Mouse (Mus musculus) heart, adult 18-20 months (tissue): ENCODE measurements around the gene Gtf2h1. TPM values are rescaled to one million over a fixed set of nuclear protein-coding genes. Genes with fewer than 3 reads are reported as not detected.

Source experiments
- DNase-seq, 2 experiments: peaks; one replicate each; pipeline ENCODE4 v3.0.0; 2021 to 2022; ENCODE audit warnings: mixed read lengths in 1 of 2
- total RNA-seq, 2 experiments: library from RNA; stranded (reverse); gene quantifications; 2 replicates each; pipeline ENCODE4 v1.2.3; 2021

Gtf2h1 gene
- total RNA-seq, 2 experiments from 2014 or later, result 15.9 to 19.4 TPM

DNA sequence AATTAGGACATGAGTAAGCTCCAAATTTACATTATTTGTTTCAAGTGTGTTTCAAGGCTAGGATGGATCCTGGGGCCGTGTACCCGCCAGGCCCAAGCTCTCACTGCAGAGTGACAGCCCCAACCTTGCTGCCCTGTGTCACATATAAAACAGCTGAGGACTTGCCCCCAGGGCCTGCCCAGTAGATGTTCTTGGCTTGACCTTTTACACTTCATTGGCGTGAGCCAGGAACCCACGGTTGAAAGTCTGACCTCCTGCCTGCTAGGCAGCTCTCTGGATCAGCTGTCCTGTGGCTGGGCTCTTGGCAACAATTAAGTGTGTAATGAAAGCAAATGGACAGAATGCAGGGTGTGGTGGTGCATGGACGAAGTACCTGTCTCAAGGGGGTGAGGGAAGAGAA, 53.4 kb downstream of the Gtf2h1 start:
- peak in 1 of 2 experiments; percentile 27 for DNase-seq

DNA sequence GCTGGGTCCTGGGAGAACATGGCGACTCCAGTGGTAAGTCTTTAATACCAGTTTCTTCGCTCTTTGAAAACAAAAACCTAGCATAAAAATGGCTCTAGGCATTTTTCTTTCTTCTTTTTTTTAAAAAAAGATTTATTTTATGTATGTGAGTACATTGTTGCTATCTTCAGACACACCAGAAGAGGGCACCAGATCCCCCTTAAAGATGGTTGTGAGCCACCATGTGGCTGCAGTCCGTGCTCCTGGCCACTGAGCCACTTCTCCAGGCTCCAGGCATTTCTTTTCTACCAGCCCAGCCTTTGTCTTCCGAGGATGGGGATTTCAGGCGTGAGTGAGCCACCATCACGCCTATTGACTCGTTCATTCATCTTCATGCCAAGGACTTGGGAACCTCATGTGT, 55.1 kb downstream of the Gtf2h1 start:
- DNase-seq, result no peak

DNA sequence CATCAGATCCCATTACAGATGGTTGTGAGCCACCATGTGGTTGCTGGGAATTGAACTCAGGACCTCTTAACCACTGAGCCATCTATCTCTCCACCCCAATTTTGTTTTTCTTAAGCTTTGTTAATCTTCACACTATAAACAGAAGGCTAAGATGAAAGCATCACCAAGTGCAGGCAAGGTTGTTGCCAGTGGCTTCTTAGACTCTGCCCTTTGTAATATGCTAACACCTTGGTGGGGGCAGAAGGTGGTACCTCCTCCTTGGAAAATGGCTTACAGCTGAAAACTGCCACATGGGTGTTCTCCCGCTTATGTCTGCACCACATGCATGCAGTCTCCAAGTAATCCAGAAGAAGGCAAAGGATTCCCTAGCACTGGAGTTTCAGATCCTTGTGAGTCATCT, 56.8 kb downstream of the Gtf2h1 start:
- DNase-seq, result no peak

DNA sequence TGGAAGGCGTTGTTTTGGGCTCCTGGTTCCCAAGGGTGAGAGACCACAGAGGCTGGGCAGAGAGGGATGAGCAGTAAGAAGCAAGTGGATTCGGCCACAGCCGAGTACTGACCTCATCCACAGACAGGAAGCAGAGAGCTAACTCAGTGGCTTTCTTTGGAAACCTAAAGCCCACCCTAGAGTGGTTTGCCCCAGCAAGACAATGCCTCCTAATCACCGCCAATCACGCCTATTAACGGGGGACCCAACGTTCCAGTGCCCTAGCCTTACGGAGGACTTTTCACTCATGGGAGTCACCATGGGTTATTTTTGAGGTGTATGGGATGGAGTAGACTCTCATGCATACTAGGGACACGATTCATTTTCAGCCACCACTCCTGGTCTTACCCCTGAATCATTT, 57.5 kb downstream of the Gtf2h1 start:
- DNase-seq, result no peak

DNA sequence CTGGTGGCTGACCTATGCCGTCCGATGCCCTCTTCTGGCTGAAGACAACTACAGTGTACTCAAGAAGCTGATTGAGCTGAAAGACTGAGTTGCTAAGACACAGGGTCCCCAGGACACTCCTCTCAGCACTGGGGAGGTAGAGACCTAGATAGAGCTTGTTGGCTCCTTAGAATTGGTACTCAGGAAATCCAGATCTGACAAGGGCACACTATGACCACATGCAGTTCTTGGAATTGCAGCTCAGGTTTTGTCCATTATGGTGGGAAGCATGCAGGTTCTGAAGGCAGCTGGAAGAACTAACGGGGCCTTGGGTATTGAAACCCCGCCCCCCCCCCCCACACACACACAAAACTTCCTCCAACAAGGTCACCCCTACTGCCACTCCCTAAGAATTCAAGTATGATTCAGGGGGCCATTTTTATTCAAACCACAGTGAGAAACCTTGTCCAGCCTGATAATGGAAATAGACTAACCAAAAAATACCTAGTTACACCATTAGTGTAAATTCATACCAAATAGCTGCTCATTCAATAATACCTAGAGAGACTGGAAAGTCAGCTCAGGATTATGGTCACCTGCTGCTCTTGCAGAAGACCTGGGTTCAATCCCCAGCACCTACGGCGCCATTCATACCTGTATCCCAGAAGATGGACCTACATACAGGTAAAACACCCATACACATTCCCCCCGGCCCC, 60.1 kb downstream of the Gtf2h1 start:
- no peak for DNase-seq

DNA sequence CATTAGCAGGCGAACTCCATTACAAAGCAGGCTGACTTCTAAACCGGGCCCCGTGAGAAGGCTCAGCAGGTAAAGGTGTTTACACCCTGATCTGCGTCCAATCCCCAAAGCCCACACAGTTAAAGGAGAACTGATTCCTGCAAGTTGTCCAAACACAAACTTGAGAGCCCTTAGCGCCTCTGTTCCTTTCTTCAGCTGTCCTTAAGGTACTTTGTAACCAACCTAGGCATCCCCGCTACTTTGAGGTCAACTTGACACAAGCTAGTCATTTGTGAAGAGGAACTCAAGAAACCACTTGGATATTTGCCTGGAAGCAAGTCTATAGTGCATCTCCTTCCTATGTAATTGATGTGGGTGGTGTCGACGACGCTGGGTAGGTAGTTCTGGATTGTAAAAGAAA, 61.5 kb downstream of the Gtf2h1 start:
- no peak for DNase-seq

DNA sequence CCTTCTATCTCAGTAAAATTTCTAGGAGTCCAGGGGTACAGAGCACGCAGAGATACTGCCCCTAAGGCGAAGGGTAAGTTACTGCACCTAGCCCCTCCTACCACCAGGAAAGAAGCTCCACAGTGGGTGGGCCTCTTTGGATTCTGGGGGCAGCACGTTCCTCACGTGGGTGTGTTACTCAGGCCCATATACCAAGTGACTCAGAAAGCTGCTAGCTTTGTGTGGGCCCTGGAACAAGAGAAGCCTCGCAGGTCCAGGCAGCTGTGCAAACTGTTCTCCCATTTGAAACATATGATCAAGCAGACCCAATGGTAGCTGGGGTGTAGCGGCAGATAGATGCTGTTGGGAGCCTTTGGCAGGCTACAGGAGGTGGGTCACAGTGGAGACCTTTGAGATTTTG, 63.1 kb downstream of the Gtf2h1 start:
- no peak for DNase-seq

DNA sequence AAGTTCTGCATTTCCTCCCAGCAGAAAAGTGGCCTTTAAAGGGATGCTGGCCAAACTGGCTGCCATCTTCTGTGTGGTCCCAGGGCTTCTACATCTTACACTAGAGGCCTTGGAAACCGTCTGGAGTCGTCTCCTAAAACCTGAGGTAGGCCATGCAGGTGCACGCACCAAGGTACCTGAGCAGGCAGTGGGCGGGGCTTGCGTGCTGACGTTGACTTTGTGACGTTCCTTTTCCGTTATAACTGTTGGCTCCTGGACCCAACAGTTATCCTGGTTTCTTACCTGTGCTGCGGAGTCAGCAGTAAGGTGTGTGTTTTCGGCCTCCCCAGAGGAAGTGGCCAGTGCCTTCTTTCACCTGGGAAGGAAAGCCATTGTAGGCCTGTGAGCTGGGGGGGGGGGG, 65.1 kb downstream of the Gtf2h1 start, which contains the start of gene Ldhc:
Gene Ldhc (plus strand): TSS at position 208 of the 400 bp plus-strand sequence.
- DNase-seq, result no peak

DNA sequence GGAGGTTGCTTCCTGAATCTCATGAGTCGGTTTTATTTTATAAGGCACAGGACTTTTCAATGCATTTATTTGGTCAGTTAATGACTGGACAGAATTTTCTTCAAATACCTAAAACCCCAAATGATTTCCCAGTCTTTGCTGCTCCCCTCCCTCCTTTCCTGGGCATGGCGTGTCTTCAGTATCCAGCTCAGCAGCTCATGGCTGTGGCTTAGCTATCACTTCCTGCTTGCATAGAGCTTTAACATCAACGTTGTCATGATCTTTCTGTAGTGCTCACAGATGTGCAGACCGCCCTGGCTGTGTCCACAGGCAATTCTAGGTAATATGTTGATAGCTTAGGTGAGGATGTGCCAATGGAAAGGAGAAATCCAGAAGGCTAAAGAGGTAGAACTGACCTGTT, 76.1 kb downstream of the Gtf2h1 start:
- no peak for DNase-seq

Other genes starting within 250 kb of the Gtf2h1 start
- 1 to 10 TPM; 3.8 to 5.9 TPM for gene Sergef, start 156.3 kb upstream of the Gtf2h1 start, total RNA-seq
- not detected for gene Tph1, start 123.6 kb upstream of the Gtf2h1 start, total RNA-seq
- gene Saal1, start 85.4 kb upstream of the Gtf2h1 start, total RNA-seq, result 1 to 10 TPM; 3.5 to 5.3 TPM
- gene Saa3, start 80.4 kb upstream of the Gtf2h1 start, total RNA-seq, result 1 to 10 TPM; 1.4 to 1.7 TPM
- gene Saa4, start 63.5 kb upstream of the Gtf2h1 start, total RNA-seq, result not detected
- gene Saa1, start 53.1 kb upstream of the Gtf2h1 start, total RNA-seq, result not detected
- not detected for gene Saa2, start 44.3 kb upstream of the Gtf2h1 start, total RNA-seq
- 10 to 100 TPM in 1 of 2 experiments, 1 to 10 TPM in 1; 7.7 to 11.6 TPM for gene Hps5, start within 50 bp of the Gtf2h1 start, total RNA-seq
- 100 to 1,000 TPM; 768 to 793 TPM for gene Ldha, start 45.4 kb downstream of the Gtf2h1 start, total RNA-seq
- not detected for gene Ldhc, start 65.1 kb downstream of the Gtf2h1 start, total RNA-seq
- gene Tsg101, start 123.9 kb downstream of the Gtf2h1 start, total RNA-seq, result 10 to 100 TPM; 62.5 to 68.1 TPM
- 10 to 100 TPM; 11.1 to 13.5 TPM for gene Uevld, start 162.4 kb downstream of the Gtf2h1 start, total RNA-seq
- gene Gm9999, start 187.5 kb downstream of the Gtf2h1 start, total RNA-seq, result not detected
- 1 to 10 TPM; 7.4 to 7.7 TPM for gene Spty2d1, start 212.3 kb downstream of the Gtf2h1 start, total RNA-seq